Mouse (Mus musculus): ENCODE results near the gene Glyatl3. TPM values are rescaled to one million over a fixed set of nuclear protein-coding genes. Genes with fewer than 3 reads are reported as not detected.
A peak's percentile ranks its signal among the peaks of the same experiment; 100 is the strongest.

Gene Glyatl3
- not detected in 2 replicates for polyA plus RNA-seq (2015; fragmentation: Nextera tagmentation; extraction: Ambion mirVana)

- H3K27ac ChIP-seq (replicated peaks): no peak within 1 kb of the TSS
- H3K27me3 ChIP-seq: no peaks in the 10 kb centered on the region
- no peaks in the 10 kb centered on the region for H3K9me3 ChIP-seq
- 96% methylated on average over 2 of the region's 2 CpGs for WGBS
- no peak within 1 kb of the TSS for H3K9ac ChIP-seq (replicated peaks)
- H3K4me1 ChIP-seq: no peaks in the 10 kb centered on the region
- no peak for ATAC-seq (replicated peaks)
- no peaks in the 10 kb centered on the region for H3K36me3 ChIP-seq
- H3K4me2 ChIP-seq (replicated peaks): no peak within 1 kb of the TSS
- no peak within 1 kb of the TSS for H3K4me3 ChIP-seq
These were observed at the start of gene Glyatl3 for GRCm38 (mm10) chr17:40914250-40914649. TSS of gene Glyatl3 (minus strand) at chr17:40914350.

GRCm38 (mm10) chr17:40948518-40948917, 34.4 kb upstream of the Glyatl3 start:
- H3K4me3 ChIP-seq: no peak overlapping the region
- H3K27me3 ChIP-seq: no peaks in the 10 kb centered on the region
- H3K9me3 ChIP-seq: no peaks in the 10 kb centered on the region
- H3K4me2 ChIP-seq (replicated peaks): no peak overlapping the region
- WGBS: 89% methylated on average over 3 of the region's 3 CpGs
- H3K4me1 ChIP-seq: no peaks in the 10 kb centered on the region
- H3K9ac ChIP-seq (replicated peaks): no peak overlapping the region
- no peak overlapping the region for H3K27ac ChIP-seq (replicated peaks)
- no peak for ATAC-seq (replicated peaks)
- H3K36me3 ChIP-seq: peaks cover 29% of the 10 kb centered on the region

- peak within 1 kb of the TSS; percentile 96 for H3K27ac ChIP-seq (replicated peaks)
- peak within 1 kb of the TSS; percentile 75 for H3K4me3 ChIP-seq
- H3K36me3 ChIP-seq: peaks cover 11% of the 10 kb centered on the region
- H3K4me2 ChIP-seq (replicated peaks): peak within 1 kb of the TSS; percentile 74
- H3K9me3 ChIP-seq: no peaks in the 10 kb centered on the region
- no peaks in the 10 kb centered on the region for H3K27me3 ChIP-seq
- peak; percentile 100 for ATAC-seq (replicated peaks)
- WGBS: under 1% methylated on average over 50 of the region's 50 CpGs
- H3K9ac ChIP-seq (replicated peaks): peak within 1 kb of the TSS; percentile 68
- H3K4me1 ChIP-seq: peaks cover 19% of the 10 kb centered on the region
These were observed 20.5 kb upstream of the Glyatl3 start, which contains the start of the genes Mut and Cenpq for GRCm38 (mm10) chr17:40934420-40935231. TSS of gene Mut (plus strand) at chr17:40934685. TSS of gene Cenpq (minus strand) at chr17:40935047.

- H3K4me2 ChIP-seq (replicated peaks): peak overlapping the region; percentile 74
- H3K4me1 ChIP-seq: peaks cover 19% of the 10 kb centered on the region
- H3K27me3 ChIP-seq: no peaks in the 10 kb centered on the region
- peak overlapping the region; percentile 39 for H3K9ac ChIP-seq (replicated peaks)
- H3K9me3 ChIP-seq: no peaks in the 10 kb centered on the region
- peak; percentile 49 for ATAC-seq (replicated peaks)
- H3K27ac ChIP-seq (replicated peaks): no peak overlapping the region
- 1% methylated on average over 14 of the region's 14 CpGs for WGBS
- H3K4me3 ChIP-seq: peak overlapping the region; percentile 75
- H3K36me3 ChIP-seq: peaks cover 9% of the 10 kb centered on the region
These were observed 19.8 kb upstream of the Glyatl3 start for GRCm38 (mm10) chr17:40933985-40934384.

- no peaks in the 10 kb centered on the region for H3K4me1 ChIP-seq
- H3K27me3 ChIP-seq: no peaks in the 10 kb centered on the region
- H3K36me3 ChIP-seq: no peaks in the 10 kb centered on the region
- H3K9me3 ChIP-seq: no peaks in the 10 kb centered on the region
- ATAC-seq (replicated peaks): no peak
- no peak overlapping the region for H3K27ac ChIP-seq (replicated peaks)
- H3K4me3 ChIP-seq: no peak overlapping the region
- 100% methylated on average over 2 of the region's 2 CpGs for WGBS
- H3K4me2 ChIP-seq (replicated peaks): no peak overlapping the region
- no peak overlapping the region for H3K9ac ChIP-seq (replicated peaks)
These were observed 1.3 kb upstream of the Glyatl3 start for GRCm38 (mm10) chr17:40915499-40915898.

GRCm38 (mm10) chr17:40904721-40905154, 9.4 kb downstream of the Glyatl3 start:
- H3K27ac ChIP-seq (replicated peaks): no peak overlapping the region
- no peaks in the 10 kb centered on the region for H3K27me3 ChIP-seq
- WGBS: 13% methylated on average over 13 of the region's 14 CpGs
- 0 out of 2 replicates have a peak, but pooled peaks have one; percentile 26 for ATAC-seq (replicated peaks)
- H3K4me2 ChIP-seq (replicated peaks): peak overlapping the region; percentile 10
- H3K36me3 ChIP-seq: no peaks in the 10 kb centered on the region
- no peaks in the 10 kb centered on the region for H3K4me1 ChIP-seq
- H3K9me3 ChIP-seq: no peaks in the 10 kb centered on the region
- H3K9ac ChIP-seq (replicated peaks): no peak overlapping the region
- no peak overlapping the region for H3K4me3 ChIP-seq

- Histone ChIP-seq H3K4me1 (no peaks in the 10 kb centered on the region), H3K27me3 (no peaks in the 10 kb centered on the region), H3K9me3 (no peaks in the 10 kb centered on the region), H3K9ac (replicated peaks) (no peak overlapping the region), H3K4me3 (no peak overlapping the region), H3K27ac (replicated peaks) (no peak overlapping the region), H3K4me2 (replicated peaks) (no peak overlapping the region), H3K36me3 (no peaks in the 10 kb centered on the region)
- 11% methylated on average over 11 of the region's 11 CpGs for WGBS
- no peak for ATAC-seq (replicated peaks)
These were observed 10.0 kb downstream of the Glyatl3 start for GRCm38 (mm10) chr17:40904056-40904597.

- no peaks in the 10 kb centered on the region for H3K27me3 ChIP-seq
- no peaks in the 10 kb centered on the region for H3K9me3 ChIP-seq
- H3K4me1 ChIP-seq: no peaks in the 10 kb centered on the region
- no peak overlapping the region for H3K4me2 ChIP-seq (replicated peaks)
- no peak overlapping the region for H3K27ac ChIP-seq (replicated peaks)
- 83% methylated on average over 4 of the region's 4 CpGs for WGBS
- no peak for ATAC-seq (replicated peaks)
- H3K9ac ChIP-seq (replicated peaks): no peak overlapping the region
- H3K36me3 ChIP-seq: no peaks in the 10 kb centered on the region
- no peak overlapping the region for H3K4me3 ChIP-seq
These were observed 10.8 kb downstream of the Glyatl3 start for GRCm38 (mm10) chr17:40903345-40903744.

GRCm38 (mm10) chr17:40899783-40900363, 14.3 kb downstream of the Glyatl3 start:
- no peaks in the 10 kb centered on the region for H3K36me3 ChIP-seq
- H3K4me2 ChIP-seq (replicated peaks): no peak overlapping the region
- H3K9ac ChIP-seq (replicated peaks): no peak overlapping the region
- no peaks in the 10 kb centered on the region for H3K27me3 ChIP-seq
- no peak for ATAC-seq (replicated peaks)
- WGBS: 43% methylated on average over 4 of the region's 4 CpGs
- H3K4me1 ChIP-seq: no peaks in the 10 kb centered on the region
- H3K4me3 ChIP-seq: no peak overlapping the region
- no peak overlapping the region for H3K27ac ChIP-seq (replicated peaks)
- no peaks in the 10 kb centered on the region for H3K9me3 ChIP-seq

GRCm38 (mm10) chr17:40896863-40897262, 17.3 kb downstream of the Glyatl3 start:
- Histone ChIP-seq H3K9ac (replicated peaks) (no peak overlapping the region), H3K27ac (replicated peaks) (no peak overlapping the region), H3K27me3 (no peaks in the 10 kb centered on the region), H3K4me1 (no peaks in the 10 kb centered on the region), H3K4me3 (no peak overlapping the region), H3K36me3 (no peaks in the 10 kb centered on the region), H3K9me3 (no peaks in the 10 kb centered on the region), H3K4me2 (replicated peaks) (no peak overlapping the region)
- no peak for ATAC-seq (replicated peaks)
- WGBS: 73% methylated on average over 1 of the region's 1 CpGs

GRCm38 (mm10) chr17:40887849-40888536, 26.2 kb downstream of the Glyatl3 start:
- Histone ChIP-seq H3K4me3 (no peak overlapping the region), H3K9ac (replicated peaks) (no peak overlapping the region), H3K27ac (replicated peaks) (no peak overlapping the region), H3K36me3 (no peaks in the 10 kb centered on the region), H3K9me3 (no peaks in the 10 kb centered on the region), H3K27me3 (no peaks in the 10 kb centered on the region), H3K4me1 (no peaks in the 10 kb centered on the region), H3K4me2 (replicated peaks) (no peak overlapping the region)
- ATAC-seq (replicated peaks): no peak
- 79% methylated on average over 4 of the region's 4 CpGs for WGBS

- 85% methylated on average over 4 of the region's 4 CpGs for WGBS
- no peak overlapping the region for H3K4me3 ChIP-seq
- H3K36me3 ChIP-seq: no peaks in the 10 kb centered on the region
- no peak overlapping the region for H3K9ac ChIP-seq (replicated peaks)
- no peaks in the 10 kb centered on the region for H3K27me3 ChIP-seq
- H3K27ac ChIP-seq (replicated peaks): no peak overlapping the region
- H3K9me3 ChIP-seq: no peaks in the 10 kb centered on the region
- no peak overlapping the region for H3K4me2 ChIP-seq (replicated peaks)
- H3K4me1 ChIP-seq: no peaks in the 10 kb centered on the region
- ATAC-seq (replicated peaks): no peak
These were observed 29.0 kb downstream of the Glyatl3 start for GRCm38 (mm10) chr17:40885155-40885554.
